Mouse (Mus musculus) cerebellum, adult 2 months (tissue): ENCODE measurements around the gene Zfp526.

ENCODE experiments used
- CTCF ChIP-seq: fragments of 200-500 bp; IDR thresholded peaks from 2 replicates; pipeline ENCODE4 v1.5.1; 2011; ENCODE audit warnings: low read depth, mild to moderate bottlenecking, control low read depth, low read length, moderate library complexity, borderline replicate concordance; ENCODE audit not compliant: insufficient read depth
- POLR2A ChIP-seq: fragments of 200-500 bp; IDR thresholded peaks from 2 replicates; pipeline ENCODE4 v1.6.1; 2011; ENCODE audit warnings: low read length, control low read depth, borderline replicate concordance; ENCODE audit not compliant: insufficient read depth

GRCm38 (mm10) chr7:25232101-25232648, 10.9 kb downstream of the Zfp526 start:
- no peak for TF ChIP-seq CTCF
- no peak for TF ChIP-seq POLR2A
